Mouse (Mus musculus) cortical plate, adult 2 months (tissue): ENCODE data around the gene Mapk10. TPM values are rescaled to one million over a fixed set of nuclear protein-coding genes. Genes with fewer than 3 reads are reported as not detected.

ENCODE experiments used
- H3K27ac ChIP-seq: fragments of 200-500 bp; 2 replicates; pipeline ENCODE4 v1.5.1; 2012; ENCODE audit warnings: low read length, control low read depth, inconsistent platforms; ENCODE audit not compliant: insufficient read depth
- H3K4me1 ChIP-seq: fragments of 200-500 bp; 2 replicates; pipeline ENCODE4 v1.6.1; 2011; ENCODE audit warnings: low read length; ENCODE audit not compliant: control insufficient read depth, insufficient read depth
- H3K4me3 ChIP-seq: fragments of 200-500 bp; 2 replicates; pipeline ENCODE4 v1.5.1; 2011; ENCODE audit warnings: mild to moderate bottlenecking, low read length, control low read depth; ENCODE audit not compliant: insufficient read depth
- CTCF ChIP-seq: fragments of 200-500 bp; IDR thresholded peaks from 2 replicates; pipeline ENCODE4 v1.5.1; 2011; ENCODE audit warnings: mild to moderate bottlenecking, control low read depth, low read length; ENCODE audit not compliant: insufficient read depth; ENCODE audit errors: extremely low read depth
- POLR2A ChIP-seq: fragments of 200-500 bp; IDR thresholded peaks from 2 replicates; pipeline ENCODE4 v1.6.1; 2011; ENCODE audit warnings: mild to moderate bottlenecking, low read length, control low read depth; ENCODE audit not compliant: insufficient read depth; ENCODE audit errors: extremely low read depth
- polyA plus RNA-seq: library from polyadenylated mRNA; depleted of rRNA; stranded (reverse); fragments of >200 nt; gene quantifications from 2 replicates; pipeline ENCODE4 v1.2.3, GENCODE M21; 2012

Mapk10 gene
- polyA plus RNA-seq, 1 experiment: 199 TPM

GRCm38 (mm10) chr5:103132814-103133213 lies 78.3 kb downstream of the Mapk10 start:
- H3K4me3 ChIP-seq: no peak overlapping the region
- TF ChIP-seq POLR2A: no peak
- TF ChIP-seq CTCF: peak; percentile 43
- peaks cover 4% of the 10 kb centered on the region; the same call in 1 of the 2 replicates for H3K4me1 ChIP-seq
- H3K27ac ChIP-seq: no peak overlapping the region

- Histone ChIP-seq H3K4me1 (peaks cover 3% of the 10 kb centered on the region; the same call in 1 of the 2 replicates), H3K27ac (no peak overlapping the region), H3K4me3 (no peak overlapping the region)
- TF ChIP-seq POLR2A (no peak), CTCF (no peak)
Observed at GRCm38 (mm10) chr5:103119618-103120017, 91.5 kb downstream of the Mapk10 start.

GRCm38 (mm10) chr5:103115571-103115970 lies 95.6 kb downstream of the Mapk10 start:
- no peak overlapping the region for H3K27ac ChIP-seq
- TF ChIP-seq POLR2A (no peak), CTCF (no peak)
- H3K4me3 ChIP-seq: no peak overlapping the region
- H3K4me1 ChIP-seq: peaks cover 3% of the 10 kb centered on the region; the same call in 1 of the 2 replicates

GRCm38 (mm10) chr5:103112471-103112870 lies 98.7 kb downstream of the Mapk10 start:
- no peak for TF ChIP-seq CTCF
- no peak for TF ChIP-seq POLR2A
- Histone ChIP-seq H3K27ac (no peak overlapping the region), H3K4me1 (peaks cover 3% of the 10 kb centered on the region; the same call in 1 of the 2 replicates), H3K4me3 (no peak overlapping the region)

GRCm38 (mm10) chr5:103109409-103109808 lies 101.7 kb downstream of the Mapk10 start:
- Histone ChIP-seq H3K27ac (no peak overlapping the region), H3K4me1 (peaks cover 8% of the 10 kb centered on the region), H3K4me3 (no peak overlapping the region)
- TF ChIP-seq POLR2A (no peak), CTCF (no peak)

DNA sequence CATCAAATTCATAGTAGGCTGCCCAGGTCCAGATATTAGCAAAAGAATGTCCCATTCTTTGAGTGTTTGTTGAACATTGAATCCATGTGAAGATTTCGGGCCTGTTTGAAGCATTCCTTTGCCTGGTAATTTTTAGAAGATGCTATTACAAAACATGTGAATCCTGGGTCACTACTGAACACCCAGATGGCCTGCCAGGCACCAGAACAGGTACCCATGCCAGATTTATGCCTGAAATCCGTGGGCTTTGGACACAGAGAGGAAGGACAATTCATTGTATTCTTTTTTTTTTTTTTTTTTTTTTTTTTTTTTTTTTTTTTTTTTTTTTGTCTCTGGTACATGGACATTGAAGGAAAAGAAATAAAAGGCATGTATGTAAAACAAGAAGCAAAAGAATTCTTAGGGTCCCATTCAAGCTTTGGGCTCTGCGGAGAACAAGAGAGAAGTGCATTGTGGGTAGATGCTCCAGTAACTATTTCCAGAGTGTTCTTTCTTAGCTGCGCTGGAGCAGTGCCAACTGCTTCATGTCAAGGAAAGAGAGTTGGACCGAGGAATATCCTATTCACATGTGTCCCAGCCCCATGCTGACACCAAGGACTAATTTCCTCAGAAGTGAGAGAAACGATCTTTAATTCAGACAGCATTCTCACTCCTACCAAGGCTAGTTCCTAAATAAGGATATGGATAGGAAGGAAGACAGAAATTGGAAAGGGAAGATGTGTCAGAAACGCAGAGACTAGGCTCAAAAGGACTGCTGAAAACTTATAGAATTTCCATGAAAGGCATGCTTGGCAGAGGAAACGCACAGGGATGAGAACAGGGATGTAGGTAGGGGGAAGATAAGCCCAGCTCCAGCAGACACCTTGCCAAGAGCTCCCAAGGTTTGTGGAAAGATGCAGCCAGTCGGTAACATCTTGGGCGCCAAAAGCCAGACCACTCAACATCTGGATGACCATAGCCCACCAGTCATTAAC lies 105.4 kb downstream of the Mapk10 start:
- Histone ChIP-seq H3K4me3 (no peak overlapping the region), H3K27ac (no peak overlapping the region), H3K4me1 (peaks cover 17% of the 10 kb centered on the region)
- no peak for TF ChIP-seq CTCF
- no peak for TF ChIP-seq POLR2A

DNA sequence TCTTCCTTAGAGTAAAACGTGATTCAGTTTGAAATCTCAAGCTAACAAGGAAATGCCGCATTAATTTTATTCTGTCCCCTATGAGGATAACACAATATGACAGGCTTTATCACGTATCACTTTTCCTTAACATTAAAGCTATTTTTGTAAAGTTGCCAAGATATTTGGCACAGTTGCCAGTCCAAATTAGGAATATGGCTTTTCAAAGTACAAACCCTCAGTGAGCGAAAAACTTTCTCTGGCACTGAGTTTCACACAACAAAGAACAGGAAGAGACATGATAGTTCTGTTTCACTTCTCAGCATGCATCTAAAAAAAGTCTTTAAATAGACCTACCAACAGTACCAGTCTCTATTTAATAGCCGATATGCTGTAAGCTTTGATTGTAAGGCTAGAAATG lies 107.1 kb downstream of the Mapk10 start:
- no peak overlapping the region for H3K4me3 ChIP-seq
- H3K4me1 ChIP-seq: peaks cover 23% of the 10 kb centered on the region
- no peak overlapping the region for H3K27ac ChIP-seq
- no peak for TF ChIP-seq POLR2A
- no peak for TF ChIP-seq CTCF

GRCm38 (mm10) chr5:103102876-103103393 lies 108.2 kb downstream of the Mapk10 start:
- Histone ChIP-seq H3K4me1 (peaks cover 27% of the 10 kb centered on the region), H3K27ac (no peak overlapping the region), H3K4me3 (no peak overlapping the region)
- TF ChIP-seq CTCF (no peak), POLR2A (no peak)

- no peak for TF ChIP-seq POLR2A
- TF ChIP-seq CTCF: no peak
- Histone ChIP-seq H3K27ac (no peak overlapping the region), H3K4me1 (peaks cover 27% of the 10 kb centered on the region), H3K4me3 (no peak overlapping the region)
Observed at GRCm38 (mm10) chr5:103102176-103102575, 109.0 kb downstream of the Mapk10 start.
